Mouse (Mus musculus): ENCODE measurements at regions not wholly inside any gene's neighbourhood (a gene's known extent, or its start where the extent isn't known, plus 50 kb on each side); places are given as distances from the start of the nearest gene placed in this dataset.

GRCm38 (mm10) chr13:84023637-84024036 lies 198.5 kb upstream of the Tmem161b start:
- no peak for TF ChIP-seq CTCF (IDR thresholded peaks at IDR 0.05; ENCODE audit: low read depth)
- TF ChIP-seq EP300 (IDR thresholded peaks at IDR 0.05; ENCODE audit: low read depth), result no peak

Data from liver, embryonic 14.5 days (tissue).